Mouse (Mus musculus) retina, embryonic 14.5 days (tissue): Measurements from ENCODE around the gene 5031439G07Rik.
A peak's percentile ranks its signal among the peaks of the same experiment; 100 is the strongest.

Source experiments
- DNase-seq: peaks from one replicate; pipeline ENCODE4 v3.0.0-alpha.2; 2015; ENCODE audit warnings: low spot score

The 5031439G07Rik gene

GRCm38 (mm10) chr15:84995041-84995440 lies 6.7 kb upstream of the 5031439G07Rik start:
- DNase-seq: no peak

- no peak for DNase-seq
Measured at GRCm38 (mm10) chr15:84994498-84994897, 6.1 kb upstream of the 5031439G07Rik start.

GRCm38 (mm10) chr15:84989771-84990170 lies 1.4 kb upstream of the 5031439G07Rik start:
- DNase-seq: no peak

- DNase-seq: no peak
Measured at GRCm38 (mm10) chr15:84989098-84989497, 747 bp upstream of the 5031439G07Rik start.

GRCm38 (mm10) chr15:84987020-84987815 lies 1.1 kb downstream of the 5031439G07Rik start:
- DNase-seq: peak; percentile 55

GRCm38 (mm10) chr15:84986171-84987019 lies 2.0 kb downstream of the 5031439G07Rik start:
- DNase-seq: no peak

- no peak for DNase-seq
Measured at GRCm38 (mm10) chr15:84985516-84986160, 2.7 kb downstream of the 5031439G07Rik start.

GRCm38 (mm10) chr15:84983721-84984120 lies 4.6 kb downstream of the 5031439G07Rik start:
- DNase-seq: no peak

- no peak for DNase-seq
Measured at GRCm38 (mm10) chr15:84982888-84983287, 5.5 kb downstream of the 5031439G07Rik start.

- DNase-seq: no peak
Measured at GRCm38 (mm10) chr15:84981609-84982313, 6.6 kb downstream of the 5031439G07Rik start.

GRCm38 (mm10) chr15:84975729-84976128 lies 12.6 kb downstream of the 5031439G07Rik start:
- no peak for DNase-seq

- no peak for DNase-seq
Measured at GRCm38 (mm10) chr15:84973544-84973871, 14.8 kb downstream of the 5031439G07Rik start.

- DNase-seq: no peak
Measured at GRCm38 (mm10) chr15:84972860-84973543, 15.3 kb downstream of the 5031439G07Rik start.

- no peak for DNase-seq
Measured at GRCm38 (mm10) chr15:84968534-84968933, 19.8 kb downstream of the 5031439G07Rik start.

GRCm38 (mm10) chr15:84965575-84966360 lies 22.6 kb downstream of the 5031439G07Rik start:
- DNase-seq: peak; percentile 67

- DNase-seq: no peak
Measured at GRCm38 (mm10) chr15:84964771-84965170, 23.6 kb downstream of the 5031439G07Rik start.

- no peak for DNase-seq
Measured at GRCm38 (mm10) chr15:84962518-84962917, 25.8 kb downstream of the 5031439G07Rik start.

GRCm38 (mm10) chr15:84960692-84961091 lies 27.7 kb downstream of the 5031439G07Rik start:
- DNase-seq: no peak

GRCm38 (mm10) chr15:84959891-84960290 lies 28.5 kb downstream of the 5031439G07Rik start:
- DNase-seq: no peak

GRCm38 (mm10) chr15:84958331-84958730 lies 30.0 kb downstream of the 5031439G07Rik start:
- no peak for DNase-seq

- DNase-seq: no peak
Measured at GRCm38 (mm10) chr15:84957851-84958250, 30.5 kb downstream of the 5031439G07Rik start.
